Mouse (Mus musculus) WW6 (cell line): ENCODE measurements around the gene Psg25.
A peak's percentile ranks its signal among the peaks of the same experiment; 100 is the strongest.
"Not testable (repeated sequence)": the region's sequence is repeated elsewhere in the genome, so short reads cannot be mapped to it uniquely, and the experiment has no call there.

ENCODE experiments used
- DNase-seq: peaks from one replicate; pipeline ENCODE4 v3.0.0-alpha.2; 2013; ENCODE audit warnings: low read depth, low spot score

The Psg25 gene

GRCm38 (mm10) chr7:18532169-18532568 is at the start of gene Psg25:
Gene Psg25 (minus strand): TSS chr7:18532269.
- no peak for DNase-seq

- DNase-seq = no peak
These were observed 35.1 kb upstream of the Psg25 start, which contains the start of gene Psg27 for GRCm38 (mm10) chr7:18567205-18567604. Gene Psg27 (minus strand): TSS chr7:18567305.

DNA sequence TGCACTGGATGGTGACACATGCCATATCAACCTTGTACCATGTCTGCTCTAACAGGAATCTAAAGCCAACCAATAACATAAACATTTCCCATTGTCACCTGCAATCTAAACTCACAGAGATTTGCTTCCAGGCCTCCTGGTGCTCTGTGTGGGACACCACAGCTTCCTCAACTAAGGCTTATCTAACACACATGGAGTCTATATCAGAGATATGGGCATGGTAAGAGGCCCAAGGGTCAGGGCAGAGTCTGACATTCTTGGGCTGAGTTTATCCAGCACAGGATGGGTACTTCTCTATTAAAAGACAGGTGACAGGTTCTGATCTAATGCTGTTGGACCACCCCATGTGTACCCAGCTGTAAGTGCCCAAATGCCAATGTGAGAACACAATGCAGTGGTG is 27.8 kb upstream of the Psg25 start:
- no peak for DNase-seq

DNA sequence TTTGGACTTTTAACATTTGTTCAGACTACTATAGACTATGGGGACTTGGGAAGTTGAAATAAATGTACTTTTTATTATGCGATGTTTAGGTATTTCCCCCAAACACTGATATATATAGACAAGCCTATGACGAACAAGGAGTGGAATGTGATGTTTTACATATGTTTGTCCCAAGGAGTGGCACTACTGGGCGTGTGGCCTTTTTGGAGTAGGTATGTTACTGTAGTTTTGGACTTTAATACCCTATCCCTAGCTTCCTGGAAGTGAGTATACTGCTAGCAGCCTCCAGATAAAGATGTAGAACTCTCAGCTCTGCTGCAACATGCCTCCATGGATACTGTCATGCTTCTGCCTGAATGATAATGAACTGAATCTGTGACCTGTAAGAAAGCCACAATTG is 23.7 kb upstream of the Psg25 start:
- not testable (repeated sequence) for DNase-seq

- DNase-seq = no peak
These were observed 1.4 kb upstream of the Psg25 start for GRCm38 (mm10) chr7:18533420-18533819.

GRCm38 (mm10) chr7:18524668-18525067 is 7.4 kb downstream of the Psg25 start:
- DNase-seq = no peak

DNA sequence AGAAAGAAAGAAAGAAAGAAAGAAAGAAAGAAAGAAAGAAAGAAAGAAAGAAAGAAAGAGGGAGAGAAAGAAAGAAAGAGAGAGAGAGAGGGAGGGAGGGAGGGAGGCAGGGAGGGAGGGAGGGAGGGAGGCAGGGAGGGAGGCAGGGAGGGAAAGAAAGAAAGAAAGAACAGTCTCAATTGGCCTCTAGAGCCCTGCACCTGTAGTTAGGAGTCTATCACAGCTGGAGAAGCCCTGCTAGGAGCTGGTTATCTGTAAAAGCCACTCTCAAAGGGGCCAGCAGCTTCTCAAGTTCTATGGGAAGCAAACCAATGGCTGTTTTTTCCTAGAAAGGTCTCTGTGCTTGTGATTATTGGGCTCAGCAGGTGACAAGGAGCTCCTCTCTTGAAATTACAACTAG is 19.2 kb downstream of the Psg25 start:
- DNase-seq = not testable (repeated sequence)

GRCm38 (mm10) chr7:18512417-18512816 is 19.7 kb downstream of the Psg25 start:
- DNase-seq = not testable (repeated sequence)

- peak; percentile 29 for DNase-seq
These were observed 20.6 kb downstream of the Psg25 start for GRCm38 (mm10) chr7:18511479-18511878.

DNA sequence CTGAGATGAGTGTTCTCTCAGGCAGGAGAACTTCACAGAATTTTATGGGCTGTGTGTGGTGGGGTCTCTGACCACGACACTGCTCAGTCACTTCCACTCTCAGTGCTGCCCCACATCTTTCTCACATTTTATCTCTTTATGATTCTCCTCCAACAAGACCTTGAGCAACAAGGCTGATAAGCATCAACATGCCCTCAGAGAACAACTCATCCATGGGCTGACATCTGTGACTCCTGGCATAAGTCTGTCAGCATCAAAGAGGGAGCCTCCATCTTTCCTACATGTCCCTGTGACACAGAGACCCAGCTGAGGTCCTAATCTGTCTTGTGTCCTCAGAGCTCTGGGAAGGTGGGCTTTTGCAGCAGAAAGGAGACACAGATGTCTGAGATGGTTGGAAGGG is 48.0 kb downstream of the Psg25 start, which contains the start of gene Psg26:
TSS of gene Psg26 (minus strand) at position 101 of the 400 bp plus-strand sequence.
- DNase-seq = no peak
